Mouse (Mus musculus): ENCODE results near the gene Apobec1.
A peak's percentile ranks its signal among the peaks of the same experiment; 100 is the strongest.
"Not testable (repeated sequence)": the region's sequence is repeated elsewhere in the genome, so short reads cannot be mapped to it uniquely, and the experiment has no call there.

The Apobec1 gene

DNA sequence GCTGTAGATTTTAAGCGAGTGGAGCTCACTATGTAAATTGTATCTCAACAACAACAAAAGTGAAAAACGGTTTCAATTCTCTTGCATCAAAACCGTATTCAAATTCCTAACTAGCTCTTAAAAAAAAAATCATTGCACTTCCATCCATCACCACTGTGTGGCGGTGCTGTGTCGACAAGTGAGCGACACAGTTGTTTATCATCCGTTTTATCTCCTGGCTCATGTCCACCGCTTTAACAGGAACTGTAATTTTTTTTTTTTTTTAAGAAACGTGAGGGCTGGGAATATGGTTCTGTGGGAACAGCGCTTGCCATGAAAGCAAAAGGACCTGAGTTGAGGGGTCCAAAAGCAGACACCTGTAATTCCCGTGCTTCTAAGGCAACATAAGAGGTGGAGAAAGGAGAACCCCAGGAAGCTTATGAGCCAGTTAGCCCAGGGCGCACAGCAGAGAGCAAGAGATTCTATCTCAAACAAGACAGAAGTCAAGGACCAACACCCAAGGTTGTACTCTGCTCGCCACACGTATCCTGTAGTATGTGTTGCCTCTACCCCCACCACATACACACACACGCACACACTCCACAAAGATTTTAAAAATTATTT is 45.2 kb downstream of the Apobec1 start:
- peak; percentile 73 for DNase-seq

DNA sequence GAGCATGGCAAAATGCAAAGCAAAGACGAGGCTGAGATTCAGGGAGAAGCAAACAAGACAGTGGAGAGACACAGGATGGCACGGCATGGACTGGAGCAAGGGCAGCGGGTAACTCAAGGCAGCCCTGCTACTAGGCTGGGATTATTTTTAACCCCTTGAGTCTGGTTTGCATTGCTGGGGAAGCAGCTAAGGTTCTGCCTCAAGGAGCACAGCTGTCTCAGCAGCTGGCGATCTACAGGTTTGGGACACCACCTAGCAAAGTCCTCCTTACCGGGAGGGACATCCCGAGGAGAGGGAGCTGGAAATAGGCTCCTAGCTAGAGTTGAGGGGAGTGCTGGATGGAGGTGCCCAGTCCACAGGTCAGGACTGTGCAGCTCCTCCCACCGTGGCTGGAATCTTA is 47.0 kb downstream of the Apobec1 start:
- no peak for DNase-seq

DNA sequence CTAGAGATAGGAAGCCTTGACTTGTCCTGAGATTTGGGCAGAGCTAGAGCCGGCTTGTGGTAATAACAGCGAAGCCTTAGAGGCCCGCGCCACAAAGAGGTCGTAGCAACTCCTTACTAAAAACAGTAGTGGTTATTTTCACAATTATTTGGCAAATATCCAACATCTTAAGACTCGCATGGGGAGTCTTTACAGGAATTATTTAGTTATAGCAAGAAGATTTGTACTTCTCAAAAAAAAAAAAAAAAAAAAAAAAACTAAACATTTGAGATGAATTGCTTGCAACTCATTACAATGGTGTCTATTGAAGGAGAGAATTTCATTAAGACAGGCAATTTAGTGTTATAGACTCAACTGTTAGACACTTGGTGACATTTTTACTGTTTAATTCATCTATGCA is 48.1 kb downstream of the Apobec1 start:
- DNase-seq: no peak

DNA sequence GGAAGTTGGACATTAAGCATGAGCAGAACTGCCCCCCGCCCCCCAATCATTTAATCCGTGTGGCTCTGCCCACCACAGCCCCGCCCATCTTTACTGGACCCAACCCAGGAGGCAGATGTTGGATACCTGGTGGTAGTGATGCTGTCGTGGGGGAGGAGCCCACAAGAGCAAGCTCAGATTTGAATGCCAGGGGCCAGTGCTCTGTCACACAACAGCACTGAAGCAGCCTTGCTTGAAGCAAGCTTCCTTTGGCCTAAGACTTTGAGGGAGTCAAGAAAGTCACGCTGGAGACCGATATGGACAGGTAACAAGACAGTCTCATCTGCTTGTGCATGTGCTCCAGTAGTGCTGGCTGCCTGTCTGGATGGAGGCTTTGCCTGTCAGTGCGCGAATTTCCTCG is 48.6 kb downstream of the Apobec1 start, which contains the start of gene Aicda:
Gene Aicda (plus strand): TSS at position 196 of the 400 bp plus-strand sequence.
- DNase-seq: no peak

DNA sequence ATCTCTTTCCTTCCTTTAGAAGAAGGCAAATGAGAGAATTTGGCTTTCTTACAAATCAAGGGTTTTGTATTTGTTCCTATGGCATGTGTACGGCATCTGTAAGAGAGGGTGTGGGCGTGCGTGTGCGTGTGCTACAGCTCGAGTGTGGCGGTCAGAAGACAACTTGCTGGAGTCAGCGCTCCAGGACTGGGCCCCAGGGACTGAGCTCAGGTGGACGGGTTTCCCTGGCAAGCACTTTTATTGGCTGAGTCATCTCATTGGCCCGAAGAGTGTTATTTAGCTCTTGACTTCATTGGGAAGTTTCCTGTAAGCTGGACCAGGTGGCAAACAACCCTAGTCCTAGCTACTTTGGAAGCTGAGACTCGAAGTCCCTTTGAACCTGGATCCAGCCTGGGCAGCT is 56.3 kb downstream of the Apobec1 start:
- DNase-seq: no peak

DNA sequence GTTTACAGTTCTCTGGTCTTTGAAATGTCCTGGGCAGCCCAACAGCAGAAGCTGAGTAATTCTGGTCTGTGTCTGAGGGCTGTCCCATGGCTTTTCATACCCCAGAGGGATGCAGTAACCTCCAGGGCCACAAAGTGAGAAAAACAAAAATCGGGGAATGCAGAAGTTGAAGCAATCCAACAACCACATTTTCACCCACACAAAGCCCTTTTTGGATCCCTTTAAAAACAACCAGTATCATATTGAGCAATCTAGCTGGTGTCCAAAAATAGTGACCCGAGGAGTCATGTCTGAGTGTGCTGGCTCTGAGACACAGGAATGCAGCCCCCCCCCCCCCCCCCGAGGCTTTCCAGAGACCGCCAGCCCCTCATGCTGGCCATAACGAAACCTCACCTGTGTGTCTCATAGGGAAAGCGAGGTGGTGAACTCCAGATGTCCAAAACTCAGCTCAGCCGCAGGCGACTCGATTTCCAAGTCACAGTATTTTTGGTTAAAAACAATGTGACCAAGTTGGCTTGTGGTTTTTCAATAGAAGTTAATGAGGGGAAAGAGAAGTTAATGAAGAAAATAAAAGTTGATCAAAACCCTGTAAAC is 56.9 kb downstream of the Apobec1 start:
- DNase-seq: no peak

DNA sequence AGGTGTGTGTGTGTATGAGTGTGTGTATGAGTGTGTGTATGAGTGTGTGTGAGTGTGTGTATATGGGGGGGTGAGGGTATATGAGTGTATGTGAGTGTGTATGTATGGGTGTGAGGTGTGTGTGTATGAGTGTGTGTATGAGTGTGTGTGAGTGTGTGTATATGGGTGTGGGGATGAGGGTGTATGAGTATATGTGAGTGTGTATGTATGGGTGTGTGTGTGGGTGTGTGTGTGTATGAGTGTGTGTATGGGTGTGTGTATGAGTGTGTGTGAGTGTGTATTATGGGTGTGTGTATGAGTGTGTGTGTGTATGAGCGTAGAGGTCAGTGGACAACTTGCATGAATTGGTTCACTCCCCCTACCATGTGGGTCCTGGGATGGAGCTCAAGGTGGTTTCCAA is 57.6 kb downstream of the Apobec1 start:
- DNase-seq: no peak

DNA sequence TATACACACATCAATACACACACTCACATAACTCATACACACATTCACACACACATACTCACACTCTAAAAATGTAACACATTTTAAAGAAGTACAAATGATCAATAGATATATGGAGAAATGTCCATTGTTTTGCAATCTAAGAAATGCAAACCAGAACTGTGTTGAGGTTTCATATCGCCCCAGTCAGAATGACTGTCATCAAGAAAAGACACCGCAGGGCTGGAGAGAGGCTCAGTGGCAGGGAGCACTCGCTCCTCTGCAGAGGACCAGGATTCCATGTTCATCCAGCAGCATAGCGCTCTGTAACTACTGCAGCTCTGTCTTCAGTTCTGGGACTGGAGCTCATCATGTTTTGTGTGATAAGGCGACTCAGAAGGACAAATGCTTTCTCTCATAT is 58.7 kb downstream of the Apobec1 start:
- DNase-seq: no peak

DNA sequence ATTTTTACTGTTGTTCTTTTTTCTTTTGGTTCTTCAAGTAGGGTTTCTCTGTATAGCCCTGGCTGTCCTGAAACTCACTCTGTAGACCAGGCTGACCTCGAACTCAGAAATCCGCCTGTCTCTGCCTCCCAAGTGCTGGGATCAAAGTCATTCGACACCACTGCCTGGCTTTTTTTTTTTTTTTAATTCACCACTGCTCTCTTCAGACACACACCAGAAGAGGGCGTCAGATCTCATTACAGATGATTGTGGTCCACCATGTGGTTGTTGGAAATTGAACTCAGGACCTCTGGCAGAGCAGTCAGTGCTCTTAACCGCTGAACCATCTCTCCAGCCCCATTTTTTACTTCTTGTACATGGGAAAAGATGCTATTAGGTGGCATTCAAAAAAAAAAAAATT is 59.8 kb downstream of the Apobec1 start:
- not testable (repeated sequence) for DNase-seq

DNA sequence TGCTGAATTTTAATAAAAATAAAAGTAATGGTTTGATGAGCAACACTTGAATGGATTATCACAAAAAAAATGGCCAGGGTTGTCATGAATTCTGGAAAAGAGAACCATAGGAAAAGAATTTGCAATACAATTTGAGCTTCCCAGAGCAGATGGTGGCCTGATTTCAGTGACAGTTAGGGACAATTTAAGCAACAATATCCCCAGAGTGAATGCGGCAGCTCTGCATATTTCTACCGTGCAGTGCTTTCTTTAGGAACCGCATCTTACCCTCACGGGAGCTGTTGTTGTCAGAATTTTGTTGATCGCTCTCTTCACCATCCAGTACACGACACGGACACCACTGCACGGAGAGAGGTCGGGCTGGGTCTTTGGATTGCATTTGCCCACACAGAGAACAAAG is 62.7 kb downstream of the Apobec1 start:
- no peak for DNase-seq

DNA sequence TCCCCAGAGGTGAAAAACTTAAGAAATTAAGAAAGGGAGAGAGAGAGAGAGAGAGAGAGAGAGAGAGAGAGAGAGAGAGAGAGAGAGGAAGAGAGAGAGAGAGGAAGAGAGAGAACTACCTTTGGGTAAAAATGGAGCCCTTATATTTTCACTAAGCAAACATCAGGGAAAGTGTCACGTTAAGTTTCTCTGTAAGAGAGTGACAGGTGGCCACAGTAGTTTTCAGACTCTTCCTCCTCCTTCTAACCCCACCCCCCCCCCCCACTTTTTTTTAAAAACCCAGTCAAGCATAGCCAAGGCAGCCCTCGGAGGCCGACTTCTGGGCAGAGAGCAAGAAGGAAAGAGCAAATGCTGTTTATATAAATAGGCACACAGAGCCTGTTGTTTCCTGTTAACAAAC is 68.2 kb downstream of the Apobec1 start:
- DNase-seq: no peak

DNA sequence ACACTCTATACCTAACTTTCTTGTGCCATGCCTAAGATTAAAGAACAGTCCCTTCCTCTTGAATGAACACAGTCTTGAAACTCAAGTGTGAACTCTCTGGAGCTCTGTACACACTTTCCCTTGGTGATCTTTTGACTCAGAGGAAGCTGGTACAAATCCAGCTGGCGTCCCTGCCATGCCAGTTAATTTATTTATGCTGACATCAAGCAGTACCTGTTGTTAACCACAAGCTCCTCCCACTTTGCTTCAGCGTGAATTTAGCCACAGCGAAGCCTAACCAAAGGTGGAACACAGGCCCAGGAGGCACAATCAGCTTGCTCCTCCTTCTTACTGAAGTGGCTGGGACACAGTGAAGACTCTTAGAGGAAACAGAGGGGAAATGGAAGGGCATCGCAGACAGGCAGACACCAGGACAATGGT is 69.4 kb downstream of the Apobec1 start:
- DNase-seq: peak; percentile 21

DNA sequence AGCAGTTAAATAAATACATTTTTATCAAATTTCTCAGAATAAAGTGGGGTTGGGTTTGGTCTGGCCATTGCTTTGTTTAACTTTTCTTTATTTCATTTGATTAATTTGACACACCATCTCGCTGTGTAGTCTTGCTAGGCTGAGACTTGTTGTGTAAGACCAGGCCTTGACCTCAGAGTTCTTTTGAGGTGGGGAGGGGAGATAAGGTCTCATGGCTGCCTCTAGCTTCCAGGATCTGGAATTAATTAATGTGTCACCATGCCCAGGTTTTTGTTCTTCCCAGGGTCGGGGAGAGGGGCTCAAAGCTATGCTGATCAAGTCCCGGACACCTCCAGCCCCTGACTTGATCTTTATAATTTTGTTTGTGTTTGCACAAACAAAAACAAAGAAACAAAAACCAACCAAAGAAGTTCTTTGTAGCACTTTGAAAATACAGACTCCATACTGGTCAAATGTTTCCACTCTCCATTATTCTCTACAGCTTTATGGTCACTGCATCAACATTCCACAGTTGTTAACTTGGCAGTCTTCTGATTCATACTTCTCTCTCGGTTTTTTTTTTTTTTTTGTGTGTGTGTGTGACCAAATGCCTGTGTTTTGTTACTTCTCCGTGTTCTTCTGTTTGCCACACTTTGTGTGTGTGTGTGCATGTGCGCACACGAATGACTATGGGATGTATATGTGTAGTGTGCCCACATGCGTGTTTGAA is 70.6 kb downstream of the Apobec1 start:
- no peak for DNase-seq

DNA sequence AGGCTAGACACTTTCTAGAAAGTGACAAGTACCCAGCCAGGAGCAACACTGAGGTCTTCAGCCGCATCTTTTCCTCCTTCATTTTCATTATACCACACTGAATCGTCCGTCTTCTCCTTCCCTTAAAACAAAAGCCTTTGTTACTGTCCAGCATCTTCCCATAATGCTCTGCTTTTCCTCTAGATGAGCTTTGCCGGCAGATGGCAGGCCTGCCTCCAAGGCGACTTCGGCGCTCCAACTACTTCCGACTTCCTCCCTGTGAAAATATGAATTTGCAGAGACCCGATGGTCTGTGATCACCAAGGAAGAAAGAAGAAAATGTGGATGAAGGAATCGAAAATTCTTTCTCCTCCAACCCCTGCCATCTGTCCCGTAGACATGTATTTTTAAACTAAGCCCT is 74.1 kb downstream of the Apobec1 start:
- DNase-seq: no peak
